Mouse (Mus musculus) midbrain, embryonic 16.5 days (tissue): Measurements from ENCODE around the gene Elfn2. TPM values are rescaled to one million over a fixed set of nuclear protein-coding genes. Genes with fewer than 3 reads are reported as not detected.

Experiments used
- ATAC-seq: fragments of 200-750 bp; cut with Nextera tagmentation; 2 replicates; pipeline ENCODE4 v1.8.0; 2017; ENCODE audit warnings: moderate TSS enrichment
- H3K27ac ChIP-seq: fragments of 300-500 bp; sonication (generic); 2 replicates; pipeline ENCODE4 v1.5.1; 2014; ENCODE audit warnings: mild to moderate bottlenecking, low read length, mixed read lengths
- H3K27me3 ChIP-seq: fragments of 300-500 bp; sonication (generic); 2 replicates; pipeline ENCODE4 v1.6.1; 2014; ENCODE audit warnings: low read depth, low read length, mixed read lengths; ENCODE audit not compliant: control insufficient read depth, insufficient read depth
- H3K36me3 ChIP-seq: fragments of 300-500 bp; sonication (generic); 2 replicates; pipeline ENCODE4 v1.6.1; 2014; ENCODE audit warnings: mild to moderate bottlenecking, low read length, moderate library complexity, mixed read lengths; ENCODE audit not compliant: control insufficient read depth, insufficient read depth
- H3K4me1 ChIP-seq: fragments of 300-500 bp; sonication (generic); 2 replicates; pipeline ENCODE4 v1.6.1; 2014; ENCODE audit warnings: mild to moderate bottlenecking, low read length, mixed read lengths; ENCODE audit not compliant: control insufficient read depth, insufficient read depth
- H3K4me2 ChIP-seq: fragments of 300-500 bp; sonication (generic); 2 replicates; pipeline ENCODE4 v1.6.1; 2014; ENCODE audit warnings: mild to moderate bottlenecking, low read length, mixed read lengths
- H3K4me3 ChIP-seq: fragments of 300-500 bp; sonication (generic); 2 replicates; pipeline ENCODE4 v1.5.1; 2014; ENCODE audit warnings: low read depth, mild to moderate bottlenecking, low read length, moderate library complexity, mixed read lengths
- H3K9ac ChIP-seq: fragments of 300-500 bp; sonication (generic); 2 replicates; pipeline ENCODE4 v1.6.1; 2014; ENCODE audit warnings: low read depth, low read length, mixed read lengths
- H3K9me3 ChIP-seq: fragments of 300-500 bp; sonication (generic); replicated peaks from 2 replicates; pipeline ENCODE4 v1.6.1; 2014; ENCODE audit warnings: mild to moderate bottlenecking, low read length, mixed read lengths; ENCODE audit not compliant: control insufficient read depth, poor library complexity, severe bottlenecking
- WGBS: fragments of 180-500 bp; shearing (Covaris S2); extraction: QIAGEN DNeasy Blood & Tissue Kit; methylation state at CpG from one replicate; pipeline ENCODE4 v1.1.7; 2014; 5-methylcytosine and 5-hydroxymethylcytosine counted together
- polyA plus RNA-seq: library from polyadenylated mRNA; unstranded; fragments of >200 nt; fragmentation: Nextera tagmentation; extraction: Ambion mirVana; gene quantifications from 2 replicates; pipeline ENCODE4 v1.2.1, GENCODE M21; 2015

Gene Elfn2
- polyA plus RNA-seq, 1 experiment from 2014 or later, result 12.6 TPM

DNA sequence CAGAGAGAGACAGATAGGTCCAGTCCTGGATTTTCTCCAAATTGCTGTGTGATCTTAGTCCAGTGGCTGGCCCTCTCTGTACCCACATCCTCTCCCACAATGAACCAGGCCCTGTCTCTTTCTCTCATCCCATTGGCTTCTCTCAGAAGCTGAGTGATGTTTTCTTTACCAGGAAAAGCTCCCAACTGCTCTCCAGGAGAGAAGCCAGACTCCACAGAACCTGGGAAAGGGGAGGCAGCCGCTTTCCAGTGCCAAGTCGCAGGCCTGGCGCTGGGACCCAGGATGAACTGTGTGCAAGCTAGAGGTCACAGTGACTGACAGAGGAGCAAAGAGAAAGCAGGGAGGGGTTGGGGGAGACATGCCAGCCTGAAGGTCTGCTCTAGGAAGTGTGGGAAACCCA is 93.6 kb downstream of the Elfn2 start:
- 84% methylated on average over 3 of the region's 3 CpGs for WGBS
- H3K27ac ChIP-seq, result no peak overlapping the region
- no peak for ATAC-seq

DNA sequence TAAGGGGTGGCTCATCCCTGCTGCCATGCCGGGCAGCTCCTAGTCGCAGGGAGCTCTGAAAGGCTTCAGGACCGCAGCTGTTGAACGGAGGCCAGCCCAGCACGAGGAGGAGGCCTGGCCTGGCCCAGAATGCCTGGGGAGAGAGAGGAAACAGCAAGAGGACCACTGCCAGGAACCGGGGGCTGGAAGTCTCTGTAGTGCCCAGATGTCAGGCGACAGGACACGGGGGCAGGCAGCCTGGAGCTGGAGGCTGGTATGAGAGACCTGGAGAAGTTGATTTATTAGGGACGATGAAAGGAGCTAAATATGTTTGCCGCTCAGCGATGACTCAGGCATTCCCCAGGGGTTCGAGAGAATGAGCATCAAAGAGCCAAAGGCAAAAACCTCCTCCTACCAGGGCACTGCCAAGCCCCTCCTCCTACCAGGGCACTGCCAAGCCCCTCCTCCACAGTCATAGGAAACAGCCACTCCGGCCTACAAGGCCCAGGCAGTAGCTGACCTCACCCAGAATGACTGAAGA is 94.1 kb downstream of the Elfn2 start:
- ATAC-seq, result 0 out of 2 replicates have a peak, but pooled peaks have one; percentile 43
- Histone ChIP-seq H3K9me3 (no peaks in the 10 kb centered on the region), H3K27ac (0 out of 2 replicates have a peak overlapping the region, but pooled peaks have one; percentile 24), H3K27me3 (no peaks in the 10 kb centered on the region), H3K4me1 (no peaks in the 10 kb centered on the region), H3K4me2 (no peak overlapping the region), H3K36me3 (no peaks in the 10 kb centered on the region), H3K9ac (peak overlapping the region; percentile 36; the same call in 1 of the 2 replicates), H3K4me3 (no peak overlapping the region)
- WGBS, result 38% methylated on average over 13 of the region's 13 CpGs

More for the DNA sequence above, 93.6 kb downstream of the Elfn2 start:
- no peaks in the 10 kb centered on the region for H3K4me1 ChIP-seq
- H3K4me3 ChIP-seq, result no peak overlapping the region
- no peaks in the 10 kb centered on the region for H3K27me3 ChIP-seq
- no peak overlapping the region for H3K4me2 ChIP-seq
- H3K9ac ChIP-seq, result no peak overlapping the region
- H3K36me3 ChIP-seq, result no peaks in the 10 kb centered on the region
- H3K9me3 ChIP-seq, result no peaks in the 10 kb centered on the region

DNA sequence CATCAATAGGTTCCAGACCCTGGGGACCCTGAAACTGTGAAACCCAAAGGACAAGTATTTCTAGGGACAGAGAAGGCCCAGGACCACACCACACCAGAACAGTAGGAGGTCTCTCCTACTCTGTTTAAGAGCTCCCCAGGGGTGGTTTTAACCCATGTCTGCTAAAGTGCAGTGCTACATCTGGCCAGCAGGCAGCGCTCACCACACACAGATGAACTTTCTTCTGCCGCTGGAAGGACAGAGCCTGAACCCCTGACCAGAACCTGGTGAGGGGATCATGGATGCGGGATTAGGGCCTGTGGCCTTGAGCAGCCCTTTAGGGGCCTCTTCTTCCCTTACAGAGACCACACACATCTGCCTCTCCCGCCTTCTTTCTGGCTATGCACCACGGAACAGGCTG is 95.1 kb downstream of the Elfn2 start:
- WGBS, result 8% methylated on average over 5 of the region's 5 CpGs
- H3K27ac ChIP-seq, result no peak overlapping the region

More for the DNA sequence above, 95.1 kb downstream of the Elfn2 start:
- H3K9me3 ChIP-seq, result no peaks in the 10 kb centered on the region
- H3K4me1 ChIP-seq, result no peaks in the 10 kb centered on the region
- ATAC-seq, result no peak
- H3K4me2 ChIP-seq, result no peak overlapping the region
- H3K36me3 ChIP-seq, result no peaks in the 10 kb centered on the region
- no peaks in the 10 kb centered on the region for H3K27me3 ChIP-seq
- no peak overlapping the region for H3K4me3 ChIP-seq
- H3K9ac ChIP-seq, result no peak overlapping the region

Other genes starting within 250 kb of the Elfn2 start
- 0.20 TPM in 1 of 2 replicates, not detected in the other for gene Il2rb, start 223.5 kb downstream of the Elfn2 start, polyA plus RNA-seq
- gene C1qtnf6, start 187.4 kb downstream of the Elfn2 start, polyA plus RNA-seq, result 6.7 and 7.8 TPM in 2 replicates
- 0.15 and 0.16 TPM in 2 replicates for gene Sstr3, start 174.1 kb downstream of the Elfn2 start, polyA plus RNA-seq
- 1.8 and 2.3 TPM in 2 replicates for gene Rac2, start 146.0 kb downstream of the Elfn2 start, polyA plus RNA-seq
- 5.0 and 5.3 TPM in 2 replicates for gene Cyth4, start 121.7 kb downstream of the Elfn2 start, polyA plus RNA-seq
- gene Mfng, start 54.7 kb upstream of the Elfn2 start, polyA plus RNA-seq, result 13.5 and 19.7 TPM in 2 replicates
- gene Card10, start 84.3 kb upstream of the Elfn2 start, polyA plus RNA-seq, result 1.8 and 2.2 TPM in 2 replicates
- gene Cdc42ep1, start 123.9 kb upstream of the Elfn2 start, polyA plus RNA-seq, result 11.4 and 13.6 TPM in 2 replicates
- gene Lgals2, start 136.8 kb upstream of the Elfn2 start, polyA plus RNA-seq, result not detected in 2 replicates
- gene Gga1, start 158.4 kb upstream of the Elfn2 start, polyA plus RNA-seq, result 46.0 and 46.5 TPM in 2 replicates
- not detected in 2 replicates for gene Gm49510, start 180.9 kb upstream of the Elfn2 start, polyA plus RNA-seq
- gene Sh3bp1, start 181.0 kb upstream of the Elfn2 start, polyA plus RNA-seq, result 2.2 and 2.7 TPM in 2 replicates
- gene Pdxp, start 195.1 kb upstream of the Elfn2 start, polyA plus RNA-seq, result 107 and 126 TPM in 2 replicates
- gene Lgals1, start 208.0 kb upstream of the Elfn2 start, polyA plus RNA-seq, result 51.7 and 53.2 TPM in 2 replicates
- gene Nol12, start 216.2 kb upstream of the Elfn2 start, polyA plus RNA-seq, result 66.3 and 67.6 TPM in 2 replicates
- gene Triobp, start 229.0 kb upstream of the Elfn2 start, polyA plus RNA-seq, result 40.9 and 48.8 TPM in 2 replicates